Mouse (Mus musculus) CD4-positive, CD25-positive, alpha-beta regulatory T cell, adult 4 months (primary cell): ENCODE measurements around the gene Kcnk5. TPM values are rescaled to one million over a fixed set of nuclear protein-coding genes. Genes with fewer than 3 reads are reported as not detected.

Experiments
- ATAC-seq: one replicate; pipeline ENCODE4 v1.8.0; 2017
- polyA plus RNA-seq, 2 experiments: library from polyadenylated mRNA; unstranded; fragments of 100-300 nt; shearing (Covaris generic); gene quantifications; one replicate each; pipeline ENCODE4 v1.2.1; 2017

The Kcnk5 gene
- polyA plus RNA-seq, 2 experiments from 2014 or later = 1.3 to 4.4 TPM

DNA sequence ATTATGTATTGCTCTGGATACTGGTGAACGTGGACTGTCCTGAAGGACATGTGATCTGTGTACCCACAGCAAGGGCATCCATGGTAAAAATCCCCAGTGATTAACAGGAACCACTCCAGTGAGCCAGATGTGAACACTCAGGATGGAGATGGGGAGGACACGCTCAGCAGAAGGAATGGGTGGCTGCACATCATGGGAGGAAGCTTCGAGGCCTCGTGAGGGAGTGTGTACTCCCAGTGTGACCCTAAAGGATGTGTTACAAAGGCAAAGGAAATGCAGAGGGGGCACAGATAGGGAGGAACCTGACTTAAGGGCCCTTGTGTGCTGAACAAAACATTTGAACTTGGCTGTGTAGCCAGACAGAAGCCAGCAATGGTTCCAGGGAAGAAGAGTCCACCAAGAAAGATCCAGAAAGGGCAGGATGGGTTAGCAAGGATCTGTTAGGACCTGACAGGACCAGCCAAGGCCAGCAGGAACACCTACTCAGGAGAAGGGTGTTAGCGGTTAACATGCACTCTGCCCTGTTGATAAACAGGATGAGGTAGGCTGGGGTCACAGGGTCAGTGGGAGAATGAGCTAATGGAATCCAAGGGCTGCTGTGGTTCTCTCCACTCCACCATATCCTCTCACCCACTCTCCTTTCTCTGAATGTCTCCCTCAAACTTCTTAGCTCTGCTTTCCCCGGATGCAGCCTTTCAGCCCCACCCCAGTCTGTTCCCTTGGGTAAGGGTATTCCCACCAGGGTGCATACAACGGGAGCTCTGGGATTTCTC lies 68.2 kb downstream of the Kcnk5 start:
- ATAC-seq = no peak

DNA sequence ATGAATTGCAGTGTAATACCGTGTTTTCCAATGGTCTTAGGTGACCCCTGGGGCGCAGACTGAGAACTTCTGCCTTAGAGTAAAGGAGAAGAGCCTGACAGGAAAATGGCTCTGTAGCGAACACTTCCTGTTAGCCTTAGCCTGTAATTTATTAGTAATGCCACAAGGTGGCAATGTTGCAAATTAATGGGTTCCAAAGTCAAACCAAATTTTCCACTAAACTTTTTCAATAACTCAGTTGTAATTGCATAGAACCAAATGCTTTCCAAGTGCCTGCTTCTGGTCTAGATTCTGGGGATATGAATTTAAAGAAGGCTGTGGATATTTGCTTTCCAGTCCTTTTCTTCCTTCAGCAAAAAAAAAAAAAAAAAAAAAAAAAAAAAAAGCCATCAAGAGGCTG lies 69.4 kb downstream of the Kcnk5 start:
- ATAC-seq = no peak

DNA sequence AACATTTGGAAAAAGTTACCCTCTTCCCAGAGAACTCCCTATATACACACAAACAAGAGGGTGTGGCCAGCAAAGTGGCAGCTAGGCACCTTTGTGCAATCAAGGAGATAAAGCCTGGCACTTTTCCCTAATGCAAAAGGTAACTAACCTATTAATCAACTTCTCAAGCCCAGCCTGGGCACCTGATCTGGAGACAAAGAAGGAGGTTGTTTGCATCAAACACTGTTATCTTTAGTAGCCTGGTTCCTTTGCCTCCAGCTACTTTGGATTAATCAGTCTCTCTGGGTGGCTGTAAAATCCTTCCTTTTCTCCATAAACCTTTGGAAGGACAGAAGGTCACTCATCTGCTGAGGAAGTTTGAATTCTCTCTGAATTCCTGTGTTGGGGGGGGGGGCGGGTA lies 70.7 kb downstream of the Kcnk5 start:
- ATAC-seq = no peak

DNA sequence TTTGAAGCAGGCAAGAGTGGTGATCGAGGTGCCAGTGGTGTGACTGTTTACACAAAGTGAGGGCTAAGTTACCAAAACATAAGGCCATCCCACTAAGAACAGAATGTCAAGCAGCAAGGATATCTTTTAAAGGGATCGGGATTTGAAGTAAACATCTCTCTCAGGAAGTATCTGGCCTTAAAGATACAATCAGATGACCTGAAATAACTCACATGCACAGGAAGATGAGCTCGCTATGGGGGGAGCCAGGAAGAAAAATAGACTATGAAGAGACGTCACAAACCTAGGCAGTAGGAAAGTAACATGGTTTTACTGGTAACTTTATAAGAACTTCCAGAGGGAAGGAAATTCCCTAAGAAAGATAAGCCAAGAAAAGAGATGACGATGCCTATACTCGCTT lies 75.3 kb downstream of the Kcnk5 start:
- ATAC-seq = no peak

DNA sequence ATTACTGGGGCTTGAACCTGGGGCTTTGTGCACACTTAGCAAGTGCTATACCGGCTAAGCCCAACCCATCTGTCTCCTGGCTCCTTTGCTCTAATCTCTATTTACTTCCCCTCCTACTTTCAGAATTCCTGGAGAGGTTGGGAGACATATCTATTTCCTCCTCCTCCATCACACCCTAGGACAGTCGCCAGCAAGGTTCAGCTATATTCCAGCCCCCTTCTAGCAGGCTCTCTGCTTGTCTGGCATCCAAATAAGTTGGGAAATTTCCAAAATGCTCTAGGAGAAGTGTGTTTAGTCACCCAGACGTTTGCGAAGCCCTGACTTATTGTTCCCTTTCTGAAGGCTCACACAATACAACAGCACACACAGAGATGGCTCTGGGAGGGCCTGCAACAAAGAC lies 78.4 kb downstream of the Kcnk5 start:
- no peak for ATAC-seq

DNA sequence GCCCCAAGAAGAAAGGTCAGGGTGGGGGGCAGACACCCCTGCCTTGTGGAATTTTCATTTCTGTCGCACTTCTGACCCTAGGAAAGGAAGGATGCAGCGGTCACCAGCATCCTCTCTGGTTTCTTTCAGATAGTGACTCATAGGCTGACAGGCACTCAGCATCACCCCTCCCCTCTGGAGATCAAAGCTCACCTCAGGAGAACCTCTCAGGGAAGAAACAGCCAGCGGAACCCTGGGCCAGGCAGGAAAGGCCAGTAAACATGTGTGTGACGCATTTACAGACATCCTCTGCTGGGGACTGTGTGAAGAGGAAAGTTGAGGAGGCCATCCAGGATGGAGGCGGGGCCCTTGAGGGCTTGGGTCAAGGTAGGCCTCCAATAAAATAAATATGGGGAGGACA lies 83.5 kb downstream of the Kcnk5 start:
- no peak for ATAC-seq

DNA sequence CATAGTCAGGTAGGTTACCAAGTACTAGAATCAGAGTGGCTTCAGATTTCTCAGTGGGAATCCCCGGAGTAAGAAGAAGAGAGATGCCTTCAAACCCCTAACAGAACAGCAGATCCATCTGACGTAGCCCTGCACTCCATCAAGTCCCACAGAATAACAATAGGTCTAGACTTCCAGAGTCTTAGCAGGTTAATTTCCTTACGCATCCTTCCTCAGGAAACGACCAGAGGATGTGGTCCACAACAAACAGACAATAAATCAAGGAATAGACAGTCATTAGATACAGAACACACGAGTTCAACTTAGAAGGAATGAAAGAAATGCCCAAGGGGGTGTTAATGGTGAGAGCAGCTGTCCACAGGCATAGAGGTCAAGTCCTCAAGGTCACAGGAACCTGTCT lies 86.7 kb downstream of the Kcnk5 start:
- ATAC-seq = no peak

DNA sequence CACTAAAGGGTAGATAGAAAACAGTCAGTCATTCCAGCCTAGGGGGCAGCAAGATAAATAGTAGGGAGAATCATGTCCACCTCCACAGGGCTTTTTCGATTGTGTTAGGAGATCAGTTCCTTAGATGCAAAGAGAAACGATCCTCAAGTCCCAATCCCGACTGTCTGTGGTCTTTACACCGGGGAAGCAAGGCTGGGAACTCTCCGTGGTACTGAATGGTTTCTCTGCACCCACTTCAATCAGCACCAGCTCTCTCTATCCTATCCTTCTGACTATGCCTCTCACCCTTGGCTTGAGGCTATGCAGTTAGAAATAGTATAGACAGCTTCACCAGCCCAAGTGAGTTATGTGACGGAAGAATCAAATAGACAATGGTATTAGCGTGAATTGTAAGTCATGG lies 88.1 kb downstream of the Kcnk5 start:
- no peak for ATAC-seq

Other genes starting within 250 kb of the Kcnk5 start
- gene Gng2, start 204.2 kb downstream of the Kcnk5 start, polyA plus RNA-seq = 10 to 100 TPM; 39.1 to 54.2 TPM
- gene Saysd1, start 43.3 kb downstream of the Kcnk5 start, polyA plus RNA-seq = 10 to 100 TPM; 23.8 to 34.8 TPM
- gene Kcnk16, start 87.4 kb upstream of the Kcnk5 start, polyA plus RNA-seq = not detected
- gene Nudt13, start 112.9 kb upstream of the Kcnk5 start, polyA plus RNA-seq = 10 to 100 TPM; 25.3 to 30.3 TPM
- 10 to 100 TPM; 70.5 to 80.7 TPM for gene Ecd, start 166.3 kb upstream of the Kcnk5 start, polyA plus RNA-seq
- 10 to 100 TPM; 67.6 to 71.9 TPM for gene Fam149b, start 166.4 kb upstream of the Kcnk5 start, polyA plus RNA-seq
- gene Dnajc9, start 207.1 kb upstream of the Kcnk5 start, polyA plus RNA-seq = 100 to 1,000 TPM; 145 to 195 TPM
- gene Mrps16, start 211.8 kb upstream of the Kcnk5 start, polyA plus RNA-seq = 100 to 1,000 TPM in 1 of 2 experiments, 10 to 100 TPM in 1; 99.8 to 106 TPM